Mouse (Mus musculus) embryonic facial prominence, embryonic 12.5 days (tissue): ENCODE measurements around the gene Hist1h2bb. TPM values are rescaled to one million over a fixed set of nuclear protein-coding genes. Genes with fewer than 3 reads are reported as not detected.

Experiments
- ATAC-seq: fragments of 200-750 bp; cut with Nextera tagmentation; 2 replicates; pipeline ENCODE4 v1.8.0; 2017; ENCODE audit not compliant: insufficient number of reproducible peaks, insufficient read depth, low FRiP score, low TSS enrichment
- H3K27ac ChIP-seq: fragments of 300-500 bp; sonication (generic); 2 replicates; pipeline ENCODE4 v1.5.1; 2016; ENCODE audit warnings: mild to moderate bottlenecking
- H3K27me3 ChIP-seq: fragments of 300-500 bp; sonication (generic); 2 replicates; pipeline ENCODE4 v1.6.1; 2016; ENCODE audit warnings: mild to moderate bottlenecking, moderate library complexity
- H3K36me3 ChIP-seq: fragments of 300-500 bp; sonication (generic); 2 replicates; pipeline ENCODE4 v1.6.1; 2016; ENCODE audit warnings: mild to moderate bottlenecking
- H3K4me1 ChIP-seq: fragments of 300-500 bp; sonication (generic); 2 replicates; pipeline ENCODE4 v1.6.1; 2016
- H3K4me2 ChIP-seq: fragments of 300-500 bp; sonication (generic); replicated peaks from 2 replicates; pipeline ENCODE4 v1.6.1; 2016; ENCODE audit warnings: mild to moderate bottlenecking, moderate library complexity
- H3K4me3 ChIP-seq: fragments of 300-500 bp; sonication (generic); 2 replicates; pipeline ENCODE4 v1.5.1; 2016; ENCODE audit warnings: mild to moderate bottlenecking
- H3K9ac ChIP-seq: fragments of 300-500 bp; sonication (generic); 2 replicates; pipeline ENCODE4 v1.6.1; 2016; ENCODE audit warnings: mild to moderate bottlenecking, moderate library complexity
- H3K9me3 ChIP-seq: fragments of 300-500 bp; sonication (generic); 2 replicates; pipeline ENCODE4 v1.6.1; 2016; ENCODE audit warnings: mild to moderate bottlenecking, moderate library complexity
- WGBS: fragments of 180-500 bp; shearing (Covaris S2); methylation state at CpG from one replicate; pipeline ENCODE4 v1.1.7; 2016; 5-methylcytosine and 5-hydroxymethylcytosine counted together
- microRNA-seq: library from miRNA; unstranded; fragments of <30 nt; microRNA quantifications from one replicate; pipeline ENCODE4, GENCODE M21; 2017
- polyA plus RNA-seq: library from polyadenylated mRNA; unstranded; fragments of >200 nt; fragmentation: Nextera tagmentation; extraction: Ambion mirVana; gene quantifications from 2 replicates; pipeline ENCODE4 v1.2.1, GENCODE M21; 2016

Hist1h2bb gene
- polyA plus RNA-seq, 1 experiment from 2014 or later: 3.6 TPM

- Histone ChIP-seq H3K4me2 (peak overlapping the region; percentile 31), H3K4me1 (peaks cover 3% of the 10 kb centered on the region; the same call in 1 of the 2 replicates), H3K36me3 (no peaks in the 10 kb centered on the region), H3K4me3 (no peak overlapping the region), H3K9me3 (no peaks in the 10 kb centered on the region), H3K9ac (no peak overlapping the region), H3K27me3 (no peaks in the 10 kb centered on the region), H3K27ac (no peak overlapping the region)
- WGBS: 24% methylated on average over 21 of the region's 21 CpGs
- ATAC-seq: peak; percentile 84; the same call in 1 of the 2 replicates
These were observed 26.2 kb downstream of the Hist1h2bb start for GRCm38 (mm10) chr13:23772561-23773313.

DNA sequence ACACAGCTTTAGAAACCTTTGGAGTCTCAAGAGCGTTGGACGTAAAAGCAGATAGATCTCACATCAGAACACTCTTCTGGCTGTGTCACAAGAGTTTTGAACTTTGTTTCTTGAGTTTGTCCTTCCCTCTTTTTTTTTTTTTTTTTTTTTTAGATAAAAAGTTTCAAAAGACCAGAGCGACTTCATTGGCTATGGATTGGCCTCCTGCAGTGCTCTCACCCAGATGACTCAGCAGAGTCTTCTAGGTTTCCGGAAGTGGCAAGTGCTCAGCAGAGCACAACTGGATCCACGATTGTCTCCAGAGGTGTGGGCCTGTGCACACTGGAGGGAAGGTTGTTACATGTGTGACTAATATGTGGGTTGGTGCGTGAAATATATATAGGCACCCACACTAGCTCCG, 31.8 kb downstream of the Hist1h2bb start:
- Histone ChIP-seq H3K4me1 (no peaks in the 10 kb centered on the region), H3K9me3 (no peaks in the 10 kb centered on the region), H3K36me3 (no peaks in the 10 kb centered on the region), H3K4me2 (no peak overlapping the region), H3K27me3 (no peaks in the 10 kb centered on the region), H3K9ac (no peak overlapping the region), H3K27ac (no peak overlapping the region), H3K4me3 (no peak overlapping the region)
- ATAC-seq: no peak
- WGBS: 91% methylated on average over 7 of the region's 7 CpGs

- WGBS: 86% methylated on average over 4 of the region's 4 CpGs
- Histone ChIP-seq H3K36me3 (no peaks in the 10 kb centered on the region), H3K27ac (no peak overlapping the region), H3K4me1 (no peaks in the 10 kb centered on the region), H3K9me3 (no peaks in the 10 kb centered on the region), H3K9ac (no peak overlapping the region), H3K4me3 (no peak overlapping the region), H3K4me2 (no peak overlapping the region), H3K27me3 (no peaks in the 10 kb centered on the region)
- no peak for ATAC-seq
These were observed 32.5 kb downstream of the Hist1h2bb start for GRCm38 (mm10) chr13:23779025-23779424.

DNA sequence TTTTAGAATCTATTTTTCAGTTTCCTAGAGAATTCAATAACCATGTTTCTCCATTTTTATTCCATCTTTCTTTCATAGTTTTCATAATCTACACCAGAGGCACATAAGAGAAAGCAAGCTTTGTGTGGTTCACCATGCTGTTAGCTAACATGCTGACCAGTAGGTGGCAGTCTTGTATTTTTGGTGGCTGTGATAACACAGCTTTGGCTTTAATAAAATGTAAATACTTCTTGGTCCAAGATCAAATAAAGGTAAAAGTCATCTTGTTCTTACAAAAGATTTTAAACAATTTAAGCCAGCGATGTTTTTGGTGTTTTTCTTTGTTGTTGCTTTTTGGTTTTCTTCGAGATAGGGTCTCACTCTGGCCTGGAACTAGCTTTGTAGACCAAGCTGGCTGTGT, 46.0 kb downstream of the Hist1h2bb start:
- WGBS: 46% methylated on average over 2 of the region's 2 CpGs
- Histone ChIP-seq H3K27ac (no peak overlapping the region), H3K4me3 (no peak overlapping the region), H3K9me3 (no peaks in the 10 kb centered on the region), H3K36me3 (no peaks in the 10 kb centered on the region), H3K27me3 (no peaks in the 10 kb centered on the region), H3K4me2 (no peak overlapping the region), H3K4me1 (no peaks in the 10 kb centered on the region), H3K9ac (no peak overlapping the region)
- ATAC-seq: no peak

Small RNAs within 50 kb of the gene (microRNA-seq; reads per million reads assigned to microRNA genes)
- gene Gm44314 (not detected), gene Gm44484 (not detected)

Other genes starting within 250 kb of the Hist1h2bb start
- gene Hist1h4h, start 215.7 kb upstream of the Hist1h2bb start, polyA plus RNA-seq: 6.2 and 6.8 TPM in 2 replicates
- gene Hist1h2af, start 212.8 kb upstream of the Hist1h2bb start, polyA plus RNA-seq: 10.7 and 15.5 TPM in 2 replicates
- gene Hist1h3g, start 211.3 kb upstream of the Hist1h2bb start, polyA plus RNA-seq: 7.8 and 11.8 TPM in 2 replicates
- gene Hist1h2bh, start 203.3 kb upstream of the Hist1h2bb start, polyA plus RNA-seq: 1.3 and 1.5 TPM in 2 replicates
- 1.3 and 2.3 TPM in 2 replicates for gene Hist1h3f, start 202.7 kb upstream of the Hist1h2bb start, polyA plus RNA-seq
- 2.1 and 2.4 TPM in 2 replicates for gene Hist1h4f, start 195.1 kb upstream of the Hist1h2bb start, polyA plus RNA-seq
- gene Hist1h1d, start 193.5 kb upstream of the Hist1h2bb start, polyA plus RNA-seq: 0.64 and 0.75 TPM in 2 replicates
- gene Hist1h3e, start 184.4 kb upstream of the Hist1h2bb start, polyA plus RNA-seq: 9.5 and 9.6 TPM in 2 replicates
- gene Hist1h2ae, start 175.5 kb upstream of the Hist1h2bb start, polyA plus RNA-seq: 139 and 153 TPM in 2 replicates
- gene Hist1h2bg, start 175.3 kb upstream of the Hist1h2bb start, polyA plus RNA-seq: 11.4 and 15.7 TPM in 2 replicates
- gene Hist1h2bf, start 172.5 kb upstream of the Hist1h2bb start, polyA plus RNA-seq: 10.7 and 11.9 TPM in 2 replicates
- 2.0 and 3.6 TPM in 2 replicates for gene Hist1h2ad, start 172.4 kb upstream of the Hist1h2bb start, polyA plus RNA-seq
- gene Hist1h3d, start 171.0 kb upstream of the Hist1h2bb start, polyA plus RNA-seq: 5.5 and 7.0 TPM in 2 replicates
- gene Hist1h4d, start 165.1 kb upstream of the Hist1h2bb start, polyA plus RNA-seq: 123 and 126 TPM in 2 replicates
- 3.3 and 3.6 TPM in 2 replicates for gene Hist1h2be, start 125.6 kb upstream of the Hist1h2bb start, polyA plus RNA-seq
- 22.6 and 24.2 TPM in 2 replicates for gene Hist1h1e, start 124.2 kb upstream of the Hist1h2bb start, polyA plus RNA-seq
- 1.3 TPM in 2 replicates for gene Hist1h2ac, start 62.8 kb upstream of the Hist1h2bb start, polyA plus RNA-seq
- gene Hist1h2bc, start 62.5 kb upstream of the Hist1h2bb start, polyA plus RNA-seq: 35.4 and 35.6 TPM in 2 replicates
- 0.24 and 0.25 TPM in 2 replicates for gene Hist1h1t, start 50.9 kb upstream of the Hist1h2bb start, polyA plus RNA-seq
- gene Hist1h4c, start 48.3 kb upstream of the Hist1h2bb start, polyA plus RNA-seq: 10.5 and 13.6 TPM in 2 replicates
- 3.2 and 3.5 TPM in 2 replicates for gene Hfe, start 35.9 kb upstream of the Hist1h2bb start, polyA plus RNA-seq
- 20.5 and 22.8 TPM in 2 replicates for gene Hist1h1c, start 7.9 kb upstream of the Hist1h2bb start, polyA plus RNA-seq
- gene Hist1h3c, start 1.1 kb upstream of the Hist1h2bb start, polyA plus RNA-seq: 19.2 and 19.3 TPM in 2 replicates
- 58.7 and 62.9 TPM in 2 replicates for gene Hist1h2ab, start 4.4 kb downstream of the Hist1h2bb start, polyA plus RNA-seq
- 14.0 and 23.7 TPM in 2 replicates for gene Hist1h3b, start 5.5 kb downstream of the Hist1h2bb start, polyA plus RNA-seq
- gene Hist1h4b, start 10.3 kb downstream of the Hist1h2bb start, polyA plus RNA-seq: 9.4 and 11.5 TPM in 2 replicates
- 1.1 and 1.2 TPM in 2 replicates for gene Hist1h4a, start 14.5 kb downstream of the Hist1h2bb start, polyA plus RNA-seq
- 7.8 and 9.6 TPM in 2 replicates for gene Hist1h3a, start 15.7 kb downstream of the Hist1h2bb start, polyA plus RNA-seq
- 4.0 and 5.8 TPM in 2 replicates for gene Hist1h1a, start 16.9 kb downstream of the Hist1h2bb start, polyA plus RNA-seq
- 0.10 TPM in 1 of 2 replicates, not detected in the other for gene Trim38, start 23.2 kb downstream of the Hist1h2bb start, polyA plus RNA-seq
- gene Slc17a2, start 60.3 kb downstream of the Hist1h2bb start, polyA plus RNA-seq: not detected in 2 replicates
- not detected in 2 replicates for gene Slc17a3, start 92.7 kb downstream of the Hist1h2bb start, polyA plus RNA-seq
- gene Slc17a1, start 121.0 kb downstream of the Hist1h2bb start, polyA plus RNA-seq: not detected in 2 replicates
- gene Slc17a4, start 168.3 kb downstream of the Hist1h2bb start, polyA plus RNA-seq: not detected in 2 replicates
- gene Hist1h2ba, start 187.4 kb downstream of the Hist1h2bb start, polyA plus RNA-seq: not detected in 2 replicates
- gene Hist1h2aa, start 187.7 kb downstream of the Hist1h2bb start, polyA plus RNA-seq: not detected in 2 replicates
- gene Scgn, start 244.5 kb downstream of the Hist1h2bb start, polyA plus RNA-seq: 0.40 TPM in 1 of 2 replicates, not detected in the other